Mouse (Mus musculus): Measurements from ENCODE around the gene Mrpl17. TPM values are rescaled to one million over a fixed set of nuclear protein-coding genes. Genes with fewer than 3 reads are reported as not detected.
"Not testable (repeated sequence)": the region's sequence is repeated elsewhere in the genome, so short reads cannot be mapped to it uniquely, and the experiment has no call there.

Gene Mrpl17
- 223 TPM for polyA plus RNA-seq (2021)

- peak; percentile 99 for TF ChIP-seq CTCF (IDR thresholded peaks at IDR 0.05)
- POLR2A ChIA-PET, result interaction anchor here (1.1 to 1.5 kb wide), 2 partner anchors 72 to 75 kb away, joined by 3 to 4 read pairs; no protein-coding TSS in a partner anchor
- ATAC-seq, result peak; percentile 100
- CTCF ChIA-PET, result interaction anchor here (0.7 to 1.7 kb wide), 8 partner anchors 8 to 84 kb away, joined by 3 to 10 read pairs (median 4); partner anchors contain the start of gene Taf10
- no peaks in the 10 kb centered on the region for H3K27me3 ChIP-seq
- DNase-seq (ENCODE audit: low read depth, low spot score), result peak; percentile 91
- in situ Hi-C loops (cut with MboI; ENCODE audit: low pct_unique_long_range_greater_than_20kb), result loop anchor here (25.0 kb wide), 1 partner anchor 1226 kb away; the partner anchor contains the start of gene Olfr713
These were observed at the start of gene Mrpl17 for GRCm38 (mm10) chr7:105810877-105811489. Gene Mrpl17, minus strand, starts transcription at chr7:105811099.

- POLR2A ChIA-PET; CTCF ChIA-PET; in situ Hi-C loops (cut with MboI; ENCODE audit: low pct_unique_long_range_greater_than_20kb); DNase-seq (ENCODE audit: low read depth, low spot score); H3K27me3 ChIP-seq; ATAC-seq: not testable (repeated sequence)
These were observed 45.0 kb upstream of the Mrpl17 start for GRCm38 (mm10) chr7:105855718-105856560.

GRCm38 (mm10) chr7:105824281-105824680, 13.4 kb upstream of the Mrpl17 start:
- in situ Hi-C loops (cut with MboI; ENCODE audit: low pct_unique_long_range_greater_than_20kb), result loop anchor here (25.0 kb wide), 1 partner anchor 1213 kb away; the partner anchor contains the start of gene Olfr713
- ChIA-PET CTCF (no interaction called here), POLR2A (no interaction called here)
- TF ChIP-seq CTCF (IDR thresholded peaks at IDR 0.05), result no peak
- ATAC-seq (no peak), DNase-seq (ENCODE audit: low read depth, low spot score) (no peak)
- H3K27me3 ChIP-seq, result peaks cover 39% of the 10 kb centered on the region

GRCm38 (mm10) chr7:105818483-105818882, 7.6 kb upstream of the Mrpl17 start:
- ATAC-seq (no peak), DNase-seq (ENCODE audit: low read depth, low spot score) (no peak)
- ChIA-PET POLR2A (no interaction called here), CTCF (interaction anchor here (1.0 to 2.1 kb wide), 3 partner anchors 11 to 96 kb away, joined by 3 to 7 read pairs (median 4); no protein-coding TSS in a partner anchor)
- in situ Hi-C loops (cut with MboI; ENCODE audit: low pct_unique_long_range_greater_than_20kb), result loop anchor here (25.0 kb wide), 1 partner anchor 1219 kb away; the partner anchor contains the start of gene Olfr713
- TF ChIP-seq CTCF (IDR thresholded peaks at IDR 0.05), result peak; percentile 47
- peaks cover 23% of the 10 kb centered on the region for H3K27me3 ChIP-seq

- peaks cover 10% of the 10 kb centered on the region for H3K27me3 ChIP-seq
- TF ChIP-seq CTCF (IDR thresholded peaks at IDR 0.05), result peak; percentile 53
- DNase-seq (ENCODE audit: low read depth, low spot score) (no peak), ATAC-seq (peak; percentile 73)
- in situ Hi-C loops (cut with MboI; ENCODE audit: low pct_unique_long_range_greater_than_20kb), result loop anchor here (25.0 kb wide), 1 partner anchor 1221 kb away; the partner anchor contains the start of gene Olfr713
- POLR2A ChIA-PET, result interaction anchor here (0.9 kb wide), 1 partner anchor 1230 kb away, joined by 3 read pairs; no protein-coding TSS in a partner anchor
- CTCF ChIA-PET, result interaction anchor here (0.7 to 2.1 kb wide), 7 partner anchors 9 to 1230 kb away, joined by 3 to 13 read pairs (median 5); no protein-coding TSS in a partner anchor
These were observed 5.8 kb upstream of the Mrpl17 start for GRCm38 (mm10) chr7:105816736-105817135.

GRCm38 (mm10) chr7:105813326-105813725, 2.4 kb upstream of the Mrpl17 start:
- DNase-seq (ENCODE audit: low read depth, low spot score), result no peak
- no peaks in the 10 kb centered on the region for H3K27me3 ChIP-seq
- CTCF ChIA-PET, result no interaction called here
- TF ChIP-seq CTCF (IDR thresholded peaks at IDR 0.05), result no peak
- in situ Hi-C loops (cut with MboI; ENCODE audit: low pct_unique_long_range_greater_than_20kb), result loop anchor here (25.0 kb wide), 1 partner anchor 1224 kb away; the partner anchor contains the start of gene Olfr713
- no peak for ATAC-seq
- POLR2A ChIA-PET, result interaction anchor here (0.6 kb wide), 1 partner anchor 75 kb away, joined by 5 read pairs; no protein-coding TSS in a partner anchor

- DNase-seq (ENCODE audit: low read depth, low spot score) (no peak), ATAC-seq (no peak)
- in situ Hi-C loops (cut with MboI; ENCODE audit: low pct_unique_long_range_greater_than_20kb), result loop anchor here (25.0 kb wide), 1 partner anchor 1225 kb away; the partner anchor contains the start of gene Olfr713
- H3K27me3 ChIP-seq, result no peaks in the 10 kb centered on the region
- TF ChIP-seq CTCF (IDR thresholded peaks at IDR 0.05), result no peak
- ChIA-PET POLR2A (no interaction called here), CTCF (no interaction called here)
These were observed 1.7 kb upstream of the Mrpl17 start for GRCm38 (mm10) chr7:105812566-105812965.

GRCm38 (mm10) chr7:105811516-105811915, 617 bp upstream of the Mrpl17 start:
- ChIA-PET CTCF (interaction anchor here (0.8 to 1.7 kb wide), 5 partner anchors 8 to 84 kb away, joined by 4 to 10 read pairs (median 6); partner anchors contain the start of gene Taf10), POLR2A (no interaction called here)
- ATAC-seq, result no peak
- DNase-seq (ENCODE audit: low read depth, low spot score), result no peak
- in situ Hi-C loops (cut with MboI; ENCODE audit: low pct_unique_long_range_greater_than_20kb), result loop anchor here (25.0 kb wide), 1 partner anchor 1226 kb away; the partner anchor contains the start of gene Olfr713
- H3K27me3 ChIP-seq, result no peaks in the 10 kb centered on the region
- TF ChIP-seq CTCF (IDR thresholded peaks at IDR 0.05), result no peak

GRCm38 (mm10) chr7:105810280-105810876, 521 bp downstream of the Mrpl17 start:
- no peaks in the 10 kb centered on the region for H3K27me3 ChIP-seq
- ATAC-seq, result peak; percentile 22
- ChIA-PET CTCF (interaction anchor here (0.7 to 1.7 kb wide), 7 partner anchors 9 to 79 kb away, joined by 3 to 10 read pairs (median 4); partner anchors contain the start of gene Taf10), POLR2A (interaction anchor here (1.1 to 1.5 kb wide), 2 partner anchors 72 to 75 kb away, joined by 3 to 4 read pairs; no protein-coding TSS in a partner anchor)
- no peak for TF ChIP-seq CTCF (IDR thresholded peaks at IDR 0.05)
- DNase-seq (ENCODE audit: low read depth, low spot score), result no peak
- in situ Hi-C loops (cut with MboI; ENCODE audit: low pct_unique_long_range_greater_than_20kb), result loop anchor here (25.0 kb wide), 1 partner anchor 1227 kb away; the partner anchor contains the start of gene Olfr713
